In genomic region chr5:45811527-45811926, GRCm38 (mm10) we compare ENCODE assay signal across 13 mouse cellular contexts.
"Had no signal": no experiment of that assay in that cellular context is flagged by ENCODE, and none has a peak within 500 bp of the region (broad histone marks: within the 10 kb centered on the region; RNA-seq: fewer than 3 reads in every experiment).

No protein-coding gene starts in this region.

- H3K4me2 ChIP-seq: lung, embryonic 14.5 days; midbrain, embryonic 13.5 days; midbrain, embryonic 15.5 days; neural tube, embryonic 12.5 days had no signal

- H3K9me3 ChIP-seq: midbrain, embryonic 15.5 days had no signal

- H3K4me3 ChIP-seq: megakaryocyte, embryonic 14.5 days; midbrain, embryonic 13.5 days; midbrain, embryonic 15.5 days; neural tube, embryonic 12.5 days had no signal

- H3K36me3 ChIP-seq: midbrain, embryonic 15.5 days had no signal

- H3K9ac ChIP-seq: liver, embryonic 14.5 days; lung, embryonic 14.5 days; midbrain, embryonic 13.5 days; midbrain, embryonic 15.5 days; neural tube, embryonic 12.5 days had no signal

- H3K27ac ChIP-seq: liver, embryonic 14.5 days; macrophage; midbrain, embryonic 13.5 days; midbrain, embryonic 15.5 days; neural tube, embryonic 12.5 days had no signal

- H3K4me1 ChIP-seq: megakaryocyte, embryonic 14.5 days; midbrain, embryonic 13.5 days; midbrain, embryonic 15.5 days; neural tube, embryonic 12.5 days had no signal

- H3K27me3 ChIP-seq: megakaryocyte, embryonic 14.5 days; midbrain, embryonic 13.5 days; midbrain, embryonic 15.5 days; neural tube, embryonic 12.5 days had no signal

- DNase-seq: lung, adult 18-20 months; lung, embryonic 14.5 days; lung, postnatal 10 days; right cerebral cortex, postnatal 14 days; thymus, adult 18-20 months; thymus, postnatal 14 days; thymus, postnatal 36 days had no signal

- ATAC-seq: midbrain, embryonic 13.5 days; midbrain, embryonic 15.5 days had no signal
